Mouse (Mus musculus) spleen, postnatal 14 days (tissue): ENCODE measurements around the gene Col4a6.

ENCODE experiments used
- DNase-seq, 2 experiments: peaks; one replicate each; pipeline ENCODE4 v3.0.0; 2021 to 2022; ENCODE audit warnings: low spot score in 2 of 2

The Col4a6 gene

GRCm38 (mm10) chrX:141249636-141250035 lies 224.2 kb downstream of the Col4a6 start:
- no peak for DNase-seq

GRCm38 (mm10) chrX:141236564-141237333 lies 237.1 kb downstream of the Col4a6 start:
- DNase-seq, result no peak

GRCm38 (mm10) chrX:141228169-141228568 lies 245.7 kb downstream of the Col4a6 start:
- no peak for DNase-seq

GRCm38 (mm10) chrX:141212802-141213201 lies 261.1 kb downstream of the Col4a6 start:
- no peak for DNase-seq

GRCm38 (mm10) chrX:141198993-141199392 lies 274.9 kb downstream of the Col4a6 start:
- no peak for DNase-seq

GRCm38 (mm10) chrX:141195036-141195435 lies 278.8 kb downstream of the Col4a6 start:
- DNase-seq, result no peak

- no peak for DNase-seq
Observed at GRCm38 (mm10) chrX:141175353-141175752, 298.5 kb downstream of the Col4a6 start.

- DNase-seq, result no peak
Observed at GRCm38 (mm10) chrX:141165067-141165466, 308.8 kb downstream of the Col4a6 start.

GRCm38 (mm10) chrX:141160371-141160770 lies 313.5 kb downstream of the Col4a6 start:
- DNase-seq, result no peak

- no peak for DNase-seq
Observed at GRCm38 (mm10) chrX:141158160-141158559, 315.7 kb downstream of the Col4a6 start.

GRCm38 (mm10) chrX:141157626-141158025 lies 316.2 kb downstream of the Col4a6 start:
- no peak for DNase-seq

GRCm38 (mm10) chrX:141156696-141157095 lies 317.2 kb downstream of the Col4a6 start:
- no peak for DNase-seq

- DNase-seq, result no peak
Observed at GRCm38 (mm10) chrX:141151182-141151581, 322.7 kb downstream of the Col4a6 start.

- no peak for DNase-seq
Observed at GRCm38 (mm10) chrX:141150290-141150689, 323.6 kb downstream of the Col4a6 start.

- no peak for DNase-seq
Observed at GRCm38 (mm10) chrX:141149705-141150104, 324.2 kb downstream of the Col4a6 start.
